Comparison of ENCODE assay signal across 19 mouse cellular contexts in the genomic region with DNA sequence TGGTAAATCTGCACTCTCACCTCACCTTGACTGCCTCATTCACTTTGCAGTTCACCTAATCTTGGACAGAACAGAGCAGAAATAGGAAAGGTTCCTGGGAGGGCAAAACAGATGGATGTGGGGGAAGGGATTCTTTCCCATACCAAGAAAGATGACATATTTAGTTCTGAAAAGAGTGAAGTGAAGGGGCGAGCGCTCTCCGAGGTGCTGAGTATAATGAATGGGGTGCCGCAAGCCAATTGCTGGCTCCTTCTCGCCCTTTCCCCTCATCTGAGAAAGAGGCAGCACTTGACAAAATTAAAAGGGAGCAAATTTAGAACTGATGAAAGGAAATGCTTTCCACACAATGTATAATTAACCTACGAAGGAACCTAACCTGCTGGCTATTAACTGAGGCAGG.
DNase-seq lines count a peak whose midpoint lies in the region; ATAC-seq and TF ChIP-seq lines count a peak whose summit lies in the region.
"Had no signal": no experiment of that assay in that cellular context is flagged by ENCODE, and none has a peak within 500 bp of the region (broad histone marks: within the 10 kb centered on the region; RNA-seq: fewer than 3 reads in every experiment).

No protein-coding gene starts in this region.

- TF ChIP-seq CTCF in lung, embryonic 14.5 days (IDR thresholded peaks at IDR 0.05; ENCODE audit: low read depth), result no peak

- H3K27ac ChIP-seq in lung, embryonic 14.5 days (ENCODE audit: low read depth), result no peak overlapping the region
- H3K27ac ChIP-seq in limb, embryonic 11.5 days (replicated peaks; ENCODE audit: low read depth, low read length), result no peak overlapping the region
- H3K27ac ChIP-seq: heart, embryonic 15.5 days; lung, embryonic 15.5 days; neural tube, embryonic 12.5 days; stomach, postnatal 0 days had no signal

- ATAC-seq in lung, embryonic 14.5 days (ENCODE audit: insufficient read depth), result no peak
- ATAC-seq in limb, embryonic 11.5 days (ENCODE audit: insufficient number of reproducible peaks, low FRiP score, low TSS enrichment, low read depth), result no peak
- ATAC-seq in frontal cortex, adult (ENCODE audit: low TSS enrichment), result no peak
- ATAC-seq: hindbrain, embryonic 16.5 days had no signal

- H3K4me3 ChIP-seq in lung, embryonic 14.5 days (ENCODE audit: low read depth, low read length), result no peak overlapping the region
- no peak overlapping the region for H3K4me3 ChIP-seq in limb, embryonic 11.5 days (ENCODE audit: low read depth, low read length)
- H3K4me3 ChIP-seq: heart, embryonic 15.5 days; lung, embryonic 15.5 days; megakaryocyte, embryonic 14.5 days; neural tube, embryonic 12.5 days had no signal

- H3K4me1 ChIP-seq in lung, embryonic 14.5 days (ENCODE audit: insufficient read depth), result no peaks in the 10 kb centered on the region
- H3K4me1 ChIP-seq in limb, embryonic 11.5 days (ENCODE audit: control insufficient read depth, insufficient read depth, low read length), result no peaks in the 10 kb centered on the region
- H3K4me1 ChIP-seq: heart, embryonic 15.5 days; lung, embryonic 15.5 days; megakaryocyte, embryonic 14.5 days; neural tube, embryonic 12.5 days had no signal

- peak; percentile 59 for DNase-seq in embryo, embryonic 10 days (ENCODE audit: low spot score)
- no peak for DNase-seq in embryo, embryonic 9.5 days (ENCODE audit: extremely low spot score)
- peak; percentile 68 for DNase-seq in lung, embryonic 14.5 days
- no peak for DNase-seq in lung, postnatal 36 days
- peak; percentile 19 for DNase-seq in ZHBTc4 (ENCODE audit: low read depth, low spot score)
- DNase-seq in limb, embryonic 11.5 days (ENCODE audit: low spot score), result peak; percentile 60
- DNase-seq in layer of hippocampus, postnatal 25 days (ENCODE audit: extremely low spot score in 1 of 2, low spot score in 1 of 2), result no peak
- DNase-seq: adrenal gland, postnatal 25 days; cerebellum, postnatal 14 days; layer of hippocampus, postnatal 36 days; liver; spleen, adult 18-20 months had no signal

- no peak overlapping the region for H3K4me2 ChIP-seq in lung, embryonic 14.5 days
- no peak overlapping the region for H3K4me2 ChIP-seq in limb, embryonic 11.5 days (ENCODE audit: low read depth, severe bottlenecking)
- H3K4me2 ChIP-seq: heart, embryonic 15.5 days; lung, embryonic 15.5 days; neural tube, embryonic 12.5 days had no signal

- H3K9ac ChIP-seq in lung, embryonic 14.5 days, result no peak overlapping the region
- no peak overlapping the region for H3K9ac ChIP-seq in limb, embryonic 11.5 days (ENCODE audit: low read length)
- H3K9ac ChIP-seq: heart, embryonic 15.5 days; lung, embryonic 15.5 days; neural tube, embryonic 12.5 days had no signal

- 23% methylated on average over 6 of the region's 6 CpGs for WGBS in lung, embryonic 14.5 days
- 24% methylated on average over 6 of the region's 6 CpGs for WGBS in limb, embryonic 11.5 days

- no peaks in the 10 kb centered on the region for H3K36me3 ChIP-seq in lung, embryonic 14.5 days (ENCODE audit: insufficient read depth)
- H3K36me3 ChIP-seq in limb, embryonic 11.5 days (ENCODE audit: control insufficient read depth, insufficient read depth, low read length), result no peaks in the 10 kb centered on the region
- H3K36me3 ChIP-seq: heart, embryonic 15.5 days; lung, embryonic 15.5 days; neural tube, embryonic 12.5 days had no signal

- H3K27me3 ChIP-seq in lung, embryonic 14.5 days (ENCODE audit: insufficient read depth, low read length), result no peaks in the 10 kb centered on the region
- no peaks in the 10 kb centered on the region for H3K27me3 ChIP-seq in limb, embryonic 11.5 days (ENCODE audit: control insufficient read depth, insufficient read depth, low read length)
- H3K27me3 ChIP-seq: heart, embryonic 15.5 days; lung, embryonic 15.5 days; megakaryocyte, embryonic 14.5 days; neural tube, embryonic 12.5 days had no signal

- no peaks in the 10 kb centered on the region for H3K9me3 ChIP-seq in lung, embryonic 14.5 days (ENCODE audit: low read depth, low read length)
- H3K9me3 ChIP-seq in limb, embryonic 11.5 days (ENCODE audit: control insufficient read depth, low read length), result no peaks in the 10 kb centered on the region
- H3K9me3 ChIP-seq: heart, embryonic 15.5 days; lung, embryonic 15.5 days; neural tube, embryonic 12.5 days had no signal

Comparison
In these comparisons a context has a peak if more than half of its experiments do, and no peak if none do; other contexts are left out.
1. DNase-seq: peak in embryo, embryonic 10 days (single experiment), lung, embryonic 14.5 days (single experiment), ZHBTc4 (single experiment) and limb, embryonic 11.5 days (single experiment); none in embryo, embryonic 9.5 days (single experiment), lung, postnatal 36 days (single experiment) and layer of hippocampus, postnatal 25 days (0 of 2).